Mouse (Mus musculus) testis, adult 2 months (tissue): Measurements from ENCODE around the gene Chpt1.

Experiments
- CTCF ChIP-seq: fragments of 200-500 bp; IDR thresholded peaks from 2 replicates; pipeline ENCODE4 v1.5.1; 2012; ENCODE audit warnings: low read depth, mild to moderate bottlenecking, inconsistent platforms, low read length, moderate library complexity; ENCODE audit not compliant: control insufficient read depth, insufficient read depth, insufficient replicate concordance
- POLR2A ChIP-seq: fragments of 200-500 bp; IDR thresholded peaks from 2 replicates; pipeline ENCODE4 v1.6.1; 2012; ENCODE audit warnings: low read depth, mild to moderate bottlenecking, inconsistent platforms, low read length, moderate library complexity; ENCODE audit not compliant: control insufficient read depth

GRCm38 (mm10) chr10:88547635-88548034 lies 43.8 kb upstream of the Chpt1 start:
- no peak for TF ChIP-seq CTCF
- TF ChIP-seq POLR2A, result no peak
